Mouse (Mus musculus) thymus, postnatal 36 days (tissue): ENCODE data around the gene Zfp213.
"Not testable (repeated sequence)": the region's sequence is repeated elsewhere in the genome, so short reads cannot be mapped to it uniquely, and the experiment has no call there.

Source experiments
- DNase-seq, 2 experiments: peaks; one replicate each; pipeline ENCODE4 v3.0.0; 2022; ENCODE audit warnings: mixed read lengths in 2 of 2

Zfp213 gene

GRCm38 (mm10) chr17:23563595-23564367 lies at the start of gene Zfp213:
TSS of gene Zfp213 (minus strand) at chr17:23564238.
- DNase-seq: peak; percentile 93 to 96

GRCm38 (mm10) chr17:23610361-23610800 lies 46.3 kb upstream of the Zfp213 start:
- peak; percentile 90 to 91 for DNase-seq

GRCm38 (mm10) chr17:23609612-23610011 lies 45.6 kb upstream of the Zfp213 start:
- DNase-seq: no peak

DNA sequence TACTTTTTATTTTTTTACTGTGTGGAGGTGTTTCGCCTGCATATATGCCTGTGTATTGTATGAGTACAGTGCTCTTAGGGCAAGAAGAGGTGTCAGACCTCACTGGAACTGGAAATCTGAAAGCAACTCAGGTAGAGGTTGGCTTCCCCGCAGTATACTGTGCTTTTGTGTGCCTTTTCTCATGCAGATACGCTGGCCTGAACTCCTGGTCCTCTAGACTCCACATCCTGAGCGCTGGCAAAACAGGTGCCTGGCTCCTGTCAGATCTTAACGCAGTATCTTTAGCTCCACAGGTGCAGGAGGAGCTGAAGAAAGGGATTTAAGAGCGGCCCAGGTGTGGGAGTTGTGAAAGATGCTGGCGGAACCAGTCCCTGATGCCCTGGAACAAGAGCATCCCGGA lies 41.2 kb upstream of the Zfp213 start:
- no peak for DNase-seq

GRCm38 (mm10) chr17:23604394-23604793 lies 40.4 kb upstream of the Zfp213 start:
- no peak for DNase-seq

DNA sequence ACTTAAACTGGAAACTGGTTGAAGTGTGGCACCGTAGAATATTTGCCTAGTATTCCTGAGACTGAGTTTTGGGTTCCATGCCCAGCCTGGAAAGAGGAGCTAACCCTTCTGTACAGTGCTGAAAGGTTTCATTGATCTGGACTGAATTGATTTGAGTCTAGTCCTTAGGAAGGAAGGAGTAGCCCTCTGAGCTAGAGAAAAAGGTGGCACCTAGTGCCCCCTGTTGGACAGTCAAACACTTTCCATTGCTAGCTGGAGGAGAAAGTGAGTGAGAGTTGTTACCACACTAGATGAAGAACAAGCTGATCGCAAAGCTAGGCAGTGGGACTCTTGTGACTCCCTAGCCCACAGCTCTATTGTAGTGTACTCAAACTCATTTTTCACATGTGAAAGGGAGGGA lies 39.5 kb upstream of the Zfp213 start:
- peak; percentile 44 for DNase-seq

DNA sequence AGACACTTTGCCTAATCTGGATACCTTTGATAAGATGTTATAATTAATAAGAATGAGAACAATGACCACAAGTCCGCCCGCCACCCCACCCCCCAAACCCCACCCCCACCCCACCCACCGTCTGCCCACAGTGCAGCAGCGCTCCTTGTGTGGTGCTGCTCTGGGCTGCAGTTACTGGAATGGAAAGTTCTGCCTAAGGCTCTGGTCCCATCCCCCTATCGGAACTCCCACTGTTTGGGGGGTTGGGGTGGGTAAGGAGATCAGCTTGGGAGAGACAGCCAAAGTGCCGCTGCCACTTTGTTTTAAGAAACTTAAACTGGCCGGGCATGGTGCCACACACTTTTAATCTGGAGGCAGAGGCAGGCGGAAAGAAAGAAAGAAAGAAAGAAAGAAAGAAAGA lies 39.0 kb upstream of the Zfp213 start:
- no peak for DNase-seq

DNA sequence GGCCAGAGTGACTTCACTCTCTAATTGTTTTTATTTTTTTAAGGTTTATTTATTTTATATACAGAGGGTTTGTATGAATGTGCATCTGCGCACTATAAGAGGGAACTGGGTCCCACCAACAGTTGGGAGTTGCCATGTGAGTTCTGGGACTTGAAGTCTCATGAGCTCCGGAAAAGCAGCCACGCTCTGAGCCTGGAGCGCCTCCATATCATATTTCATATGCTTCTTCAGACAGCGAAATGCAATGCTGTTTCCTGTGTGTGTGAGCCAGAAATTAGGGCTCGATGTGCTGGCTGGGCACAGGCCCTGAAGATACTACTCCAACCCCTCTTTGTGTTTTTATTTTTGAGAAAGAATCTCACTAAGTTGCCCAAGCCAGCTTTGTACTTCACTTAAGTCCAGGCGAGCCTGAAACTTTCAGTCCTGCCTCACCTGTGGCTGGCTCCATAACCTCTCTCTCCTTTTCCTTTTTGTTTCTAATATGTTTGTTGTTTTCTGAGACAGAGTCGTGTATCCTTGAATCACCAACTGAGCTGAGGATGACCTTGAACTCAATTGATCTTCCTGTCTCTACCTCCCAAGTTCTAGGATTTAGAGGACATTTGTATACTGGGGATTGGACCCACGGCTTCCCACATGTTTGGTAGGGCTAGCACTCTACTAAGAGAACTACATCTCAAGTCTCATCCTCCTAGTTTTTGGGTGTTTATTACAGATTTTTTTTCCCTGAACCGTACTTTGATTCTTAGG lies 38.0 kb upstream of the Zfp213 start:
- no peak for DNase-seq

- DNase-seq: no peak
Observed at GRCm38 (mm10) chr17:23600641-23601622, 36.9 kb upstream of the Zfp213 start, which contains the start of gene Zscan10. TSS of gene Zscan10 (plus strand) at chr17:23600856.

- DNase-seq: peak in 1 of 2 experiments; percentile 52
Observed at GRCm38 (mm10) chr17:23599605-23600063, 35.6 kb upstream of the Zfp213 start.

DNA sequence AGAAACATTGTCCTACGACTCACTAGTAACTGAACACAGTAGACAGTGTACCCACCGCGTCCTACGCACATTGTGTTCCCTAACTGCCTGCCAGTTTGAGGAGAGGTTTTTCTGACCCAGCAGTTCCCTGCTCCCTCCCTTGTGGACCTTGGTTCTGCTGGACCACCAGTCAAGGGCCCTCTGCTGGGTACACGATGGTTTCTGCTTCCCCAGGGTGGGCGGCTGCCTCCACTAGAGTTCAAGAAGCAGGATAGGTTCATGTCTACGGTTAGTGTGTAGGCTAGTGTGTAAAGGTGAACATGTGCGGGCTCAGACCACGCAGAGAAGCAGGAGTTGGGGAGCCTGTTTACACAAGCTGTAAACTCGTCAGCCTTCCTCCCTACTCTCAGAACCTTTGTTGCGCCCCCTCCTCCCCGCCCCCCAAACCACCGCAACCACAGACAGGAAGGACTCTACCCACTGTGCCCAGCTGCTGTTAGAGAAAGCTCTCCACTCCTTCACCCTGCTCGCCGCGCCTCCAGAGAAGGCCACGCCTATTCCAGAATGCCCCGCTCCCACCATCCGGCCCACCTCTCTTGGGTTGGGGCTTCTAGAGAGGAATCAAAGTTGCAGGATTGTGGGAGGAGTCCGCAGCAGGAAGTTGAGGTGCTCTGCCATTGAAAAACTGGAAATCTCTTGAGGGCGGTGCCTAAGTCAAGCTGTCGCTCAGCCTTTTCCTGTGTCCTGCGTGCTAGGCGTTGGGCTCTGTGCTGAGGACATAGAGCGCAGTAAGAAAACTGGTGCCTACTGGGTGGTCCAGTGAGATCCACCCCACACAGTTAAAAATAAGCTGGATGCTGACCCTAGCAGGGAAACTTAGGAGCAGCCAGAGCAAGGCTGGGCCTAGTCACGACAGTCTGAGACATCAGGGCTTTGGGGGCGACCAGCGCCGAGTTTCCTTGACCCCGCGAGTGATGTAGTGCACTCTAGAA lies 34.8 kb upstream of the Zfp213 start, which contains the start of gene Zfp13:
Gene Zfp13 (minus strand): TSS at position 906 of the 971 bp plus-strand sequence.
- DNase-seq: peak; percentile 92 to 97

DNA sequence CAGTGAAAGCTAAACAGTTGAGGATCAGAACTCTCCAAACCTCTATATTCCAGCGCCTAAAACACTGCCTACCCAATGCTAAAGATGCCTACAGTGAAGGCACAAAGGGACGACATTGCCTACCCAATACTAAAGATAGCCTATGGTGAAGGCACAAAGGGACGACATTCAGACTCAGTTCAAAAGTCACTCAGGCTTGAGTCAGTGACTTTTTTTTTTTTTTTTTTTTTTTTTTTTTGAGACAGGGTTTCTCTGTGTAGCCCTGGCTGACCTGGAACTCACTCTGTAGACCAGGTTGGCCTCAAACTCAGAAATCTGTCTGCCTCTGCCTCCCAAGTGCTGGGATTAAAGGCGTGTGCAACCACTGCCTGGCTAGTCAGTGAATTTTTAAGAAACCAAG lies 31.1 kb upstream of the Zfp213 start:
- not testable (repeated sequence) for DNase-seq

GRCm38 (mm10) chr17:23592926-23593300 lies 28.9 kb upstream of the Zfp213 start:
- no peak for DNase-seq

DNA sequence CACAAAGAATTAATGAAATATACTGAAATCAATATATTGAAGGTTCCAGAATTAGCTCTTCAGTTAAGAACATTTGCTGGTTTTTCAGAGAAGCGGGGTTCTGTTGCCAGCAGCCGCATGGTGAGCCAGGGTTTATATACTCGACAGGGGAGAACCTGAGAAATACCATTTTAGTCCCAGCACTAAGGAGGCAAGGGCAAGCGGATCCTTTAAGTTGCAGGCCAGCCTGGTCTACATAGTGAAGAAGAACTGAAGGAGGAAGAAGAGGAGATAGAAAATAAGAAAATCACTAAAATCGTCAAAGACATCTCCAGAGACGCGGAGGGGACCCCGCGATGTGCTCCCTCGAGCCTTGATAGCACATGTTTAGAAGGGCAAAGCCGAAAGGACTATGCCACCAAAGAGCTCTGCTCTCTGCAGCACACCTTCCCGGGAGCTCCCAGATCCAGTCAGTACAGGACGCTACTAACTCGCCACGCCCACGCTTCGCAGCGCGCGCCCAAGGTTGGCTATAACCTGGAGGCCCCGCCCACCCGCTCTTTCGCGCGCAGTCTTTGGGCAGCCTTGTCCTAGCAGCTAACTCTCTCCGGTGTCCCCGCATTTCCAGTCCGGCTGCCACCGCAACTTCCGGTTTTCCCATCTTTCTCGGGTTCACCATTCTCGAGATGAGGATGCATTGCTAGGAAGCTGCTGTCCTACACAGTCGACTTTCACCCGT lies 28.3 kb upstream of the Zfp213 start:
- peak; percentile 86 to 89 for DNase-seq

- DNase-seq: no peak
Observed at GRCm38 (mm10) chr17:23587253-23587652, 23.2 kb upstream of the Zfp213 start.

- DNase-seq: no peak
Observed at GRCm38 (mm10) chr17:23585721-23586491, 21.9 kb upstream of the Zfp213 start.

DNA sequence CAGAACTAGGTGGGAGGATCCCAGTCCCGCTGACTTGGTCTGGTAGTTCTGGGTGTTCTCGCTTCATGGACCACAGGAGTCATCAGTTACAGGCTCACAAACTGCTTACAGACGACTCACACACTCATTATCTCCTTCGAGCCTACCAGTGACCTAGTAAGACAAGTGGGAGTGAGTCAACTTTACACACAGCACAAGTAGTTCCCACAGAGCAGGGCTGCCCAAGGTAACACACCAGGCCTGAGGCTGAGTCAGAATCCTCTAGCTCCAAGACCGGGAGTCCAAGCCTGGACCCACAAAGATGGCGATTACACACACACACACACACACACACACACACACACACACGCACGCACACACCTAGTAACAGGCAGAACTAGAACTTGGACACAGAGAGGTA lies 20.7 kb upstream of the Zfp213 start:
- DNase-seq: no peak

DNA sequence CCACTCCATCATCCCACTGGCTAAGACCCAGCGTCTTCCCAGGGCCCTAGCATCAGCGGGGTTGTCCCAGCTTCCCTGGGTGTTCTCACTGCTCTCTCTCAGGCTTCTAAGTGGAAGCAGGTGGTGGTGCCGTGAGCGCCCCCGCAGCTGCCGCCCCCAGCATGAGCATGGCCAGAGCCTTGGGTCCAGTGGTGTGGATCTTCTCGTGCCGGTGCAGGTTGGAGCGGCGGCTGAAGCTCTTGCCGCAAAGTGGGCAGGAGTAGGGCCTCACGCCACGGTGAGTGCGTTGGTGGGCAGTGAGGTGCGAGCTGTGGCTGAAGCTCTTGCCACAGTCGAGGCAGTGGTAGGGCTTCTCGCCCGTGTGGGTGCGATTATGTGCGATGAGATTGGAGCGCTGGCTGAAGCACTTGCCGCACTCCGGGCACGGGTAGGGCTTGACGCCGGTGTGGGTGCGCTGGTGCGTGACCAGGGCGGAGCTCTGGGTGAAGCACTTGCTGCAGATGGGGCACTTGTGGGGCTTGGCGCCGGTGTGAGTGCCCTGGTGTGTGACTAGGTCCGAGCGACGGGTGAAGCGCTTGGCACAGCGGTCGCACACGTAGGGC lies 12.0 kb upstream of the Zfp213 start:
- DNase-seq: no peak

DNA sequence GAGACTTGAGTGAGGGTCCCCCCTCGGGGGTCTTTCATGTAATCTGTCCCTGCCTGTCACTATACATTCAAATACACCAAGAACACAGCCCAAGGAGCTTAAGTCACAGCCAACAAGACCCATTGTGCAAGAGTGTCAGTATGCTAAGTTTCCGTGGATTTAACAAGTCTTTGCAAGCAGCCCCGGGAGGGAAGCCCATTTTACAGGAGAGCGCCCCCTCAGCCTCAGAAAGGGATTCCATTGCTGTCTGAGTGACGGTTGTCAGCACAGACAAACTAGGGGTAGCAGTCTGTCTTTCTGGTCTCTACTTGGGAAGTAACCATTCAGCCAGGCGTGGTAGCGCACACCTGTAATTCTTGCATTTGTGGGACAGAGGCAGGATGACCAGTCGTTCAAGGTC lies 10.1 kb upstream of the Zfp213 start:
- DNase-seq: no peak
